Mouse (Mus musculus) thymus, adult 2 months (tissue): ENCODE results near the gene Hsd17b2.

Experiments
- CTCF ChIP-seq: fragments of 200-500 bp; IDR thresholded peaks from 2 replicates; pipeline ENCODE4 v1.5.1; 2012; ENCODE audit warnings: mild to moderate bottlenecking, control low read depth, low read length, moderate library complexity, borderline replicate concordance; ENCODE audit not compliant: control insufficient read depth, poor library complexity, insufficient read depth; ENCODE audit errors: extremely low read depth
- POLR2A ChIP-seq: fragments of 200-500 bp; IDR thresholded peaks from 2 replicates; pipeline ENCODE4 v1.6.1; 2012; ENCODE audit warnings: mild to moderate bottlenecking, low read length, control low read depth, moderate library complexity; ENCODE audit not compliant: control insufficient read depth, poor library complexity, insufficient read depth; ENCODE audit errors: extremely low read depth

DNA sequence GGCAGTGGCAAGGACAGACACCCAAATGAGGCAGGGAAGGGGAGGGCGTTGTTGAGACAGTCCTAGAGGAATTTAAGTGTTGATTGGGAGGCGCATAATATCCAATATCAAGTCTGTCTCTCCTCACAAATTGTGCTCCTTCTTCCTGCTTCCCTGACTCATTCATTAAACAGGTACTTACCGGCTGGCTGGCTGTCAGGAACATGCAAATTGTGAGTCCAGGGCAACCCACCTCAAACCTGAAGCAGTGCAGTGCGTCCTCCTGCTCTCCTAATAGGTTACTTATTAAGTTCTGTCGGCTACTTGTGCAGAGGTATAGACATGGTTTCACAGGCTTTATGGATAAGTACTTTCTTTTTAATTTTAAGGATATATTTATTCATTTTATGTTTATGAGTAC, 103.7 kb downstream of the Hsd17b2 start:
- no peak for TF ChIP-seq CTCF
- TF ChIP-seq POLR2A: no peak
